Mouse (Mus musculus) intestine, embryonic 15.5 days (tissue): Measurements from ENCODE around the gene Gnb4. TPM values are rescaled to one million over a fixed set of nuclear protein-coding genes. Genes with fewer than 3 reads are reported as not detected.

Experiments
- ATAC-seq: fragments of 200-750 bp; cut with Nextera tagmentation; 2 replicates; pipeline ENCODE4 v1.8.0; 2017; ENCODE audit warnings: moderate TSS enrichment, moderate library complexity
- H3K27ac ChIP-seq: fragments of 300-500 bp; sonication (generic); 2 replicates; pipeline ENCODE4 v1.5.1; 2015; ENCODE audit warnings: mild to moderate bottlenecking, inconsistent platforms
- H3K27me3 ChIP-seq: fragments of 300-500 bp; sonication (generic); replicated peaks from 2 replicates; pipeline ENCODE4 v1.6.1; 2015; ENCODE audit warnings: inconsistent platforms
- H3K36me3 ChIP-seq: fragments of 300-500 bp; sonication (generic); 2 replicates; pipeline ENCODE4 v1.6.1; 2015; ENCODE audit warnings: inconsistent platforms
- H3K4me1 ChIP-seq: fragments of 300-500 bp; sonication (generic); replicated peaks from 2 replicates; pipeline ENCODE4 v1.6.1; 2015; ENCODE audit warnings: inconsistent platforms
- H3K4me2 ChIP-seq: fragments of 300-500 bp; sonication (generic); replicated peaks from 2 replicates; pipeline ENCODE4 v1.6.1; 2015; ENCODE audit warnings: mild to moderate bottlenecking, inconsistent platforms
- H3K4me3 ChIP-seq: fragments of 300-500 bp; sonication (generic); replicated peaks from 2 replicates; pipeline ENCODE4 v1.5.1; 2015; ENCODE audit warnings: inconsistent platforms
- H3K9ac ChIP-seq: fragments of 300-500 bp; sonication (generic); 2 replicates; pipeline ENCODE4 v1.6.1; 2015; ENCODE audit warnings: inconsistent platforms
- H3K9me3 ChIP-seq: fragments of 300-500 bp; sonication (generic); 2 replicates; pipeline ENCODE4 v1.6.1; 2016; ENCODE audit warnings: inconsistent platforms
- WGBS: fragments of 180-500 bp; shearing (Covaris S2); methylation state at CpG from one replicate; pipeline ENCODE4 v1.1.7; 2015; 5-methylcytosine and 5-hydroxymethylcytosine counted together
- polyA plus RNA-seq: library from polyadenylated mRNA; unstranded; fragments of >200 nt; fragmentation: Nextera tagmentation; extraction: Ambion mirVana; gene quantifications from 2 replicates; pipeline ENCODE4 v1.2.1, GENCODE M21; 2015

The Gnb4 gene
- polyA plus RNA-seq, 1 experiment from 2014 or later = 52.4 TPM

- H3K4me2 ChIP-seq = no peak overlapping the region
- no peak overlapping the region for H3K27ac ChIP-seq
- ATAC-seq = no peak
- no peaks in the 10 kb centered on the region for H3K4me1 ChIP-seq
- H3K9ac ChIP-seq = no peak overlapping the region
- no peak overlapping the region for H3K4me3 ChIP-seq
- H3K9me3 ChIP-seq = no peaks in the 10 kb centered on the region
- WGBS = 90% methylated on average over 6 of the region's 6 CpGs
- H3K36me3 ChIP-seq = peaks cover 10% of the 10 kb centered on the region
- no peaks in the 10 kb centered on the region for H3K27me3 ChIP-seq
Measured at GRCm38 (mm10) chr3:32563401-32563800, 53.0 kb downstream of the Gnb4 start.

GRCm38 (mm10) chr3:32553061-32553460 is 63.3 kb downstream of the Gnb4 start:
- H3K36me3 ChIP-seq = peaks cover 12% of the 10 kb centered on the region
- H3K27ac ChIP-seq = no peak overlapping the region
- no peaks in the 10 kb centered on the region for H3K9me3 ChIP-seq
- H3K4me3 ChIP-seq = no peak overlapping the region
- H3K4me2 ChIP-seq = no peak overlapping the region
- no peaks in the 10 kb centered on the region for H3K27me3 ChIP-seq
- H3K4me1 ChIP-seq = no peaks in the 10 kb centered on the region
- 90% methylated on average over 1 of the region's 1 CpGs for WGBS
- ATAC-seq = no peak
- H3K9ac ChIP-seq = no peak overlapping the region

GRCm38 (mm10) chr3:32538091-32538490 is 78.3 kb downstream of the Gnb4 start:
- no peak overlapping the region for H3K9ac ChIP-seq
- H3K9me3 ChIP-seq = no peaks in the 10 kb centered on the region
- no peak overlapping the region for H3K4me3 ChIP-seq
- H3K27me3 ChIP-seq = no peaks in the 10 kb centered on the region
- H3K4me2 ChIP-seq = no peak overlapping the region
- no peaks in the 10 kb centered on the region for H3K4me1 ChIP-seq
- ATAC-seq = no peak
- H3K36me3 ChIP-seq = no peaks in the 10 kb centered on the region; the same call in 1 of the 2 replicates
- 92% methylated on average over 5 of the region's 5 CpGs for WGBS
- H3K27ac ChIP-seq = no peak overlapping the region

- no peaks in the 10 kb centered on the region; the same call in 1 of the 2 replicates for H3K36me3 ChIP-seq
- H3K27me3 ChIP-seq = no peaks in the 10 kb centered on the region
- H3K4me3 ChIP-seq = no peak overlapping the region
- no peaks in the 10 kb centered on the region for H3K4me1 ChIP-seq
- WGBS = 65% methylated on average over 1 of the region's 1 CpGs
- ATAC-seq = no peak
- H3K9me3 ChIP-seq = no peaks in the 10 kb centered on the region
- no peak overlapping the region for H3K9ac ChIP-seq
- no peak overlapping the region for H3K27ac ChIP-seq
- H3K4me2 ChIP-seq = no peak overlapping the region
Measured at GRCm38 (mm10) chr3:32537556-32537955, 78.8 kb downstream of the Gnb4 start.

- Histone ChIP-seq H3K27ac (no peak overlapping the region), H3K4me3 (no peak overlapping the region), H3K27me3 (no peaks in the 10 kb centered on the region), H3K36me3 (no peaks in the 10 kb centered on the region; the same call in 1 of the 2 replicates), H3K9me3 (no peaks in the 10 kb centered on the region), H3K4me2 (no peak overlapping the region), H3K4me1 (0 out of 2 replicates have a peak, but pooled peaks cover 3% of the 10 kb centered on the region), H3K9ac (no peak overlapping the region)
- 50% methylated on average over 1 of the region's 1 CpGs for WGBS
- ATAC-seq = no peak
Measured at GRCm38 (mm10) chr3:32535692-32536091, 80.7 kb downstream of the Gnb4 start.

Other genes with a start within 250 kb of the Gnb4 start
- 7.9 and 10.9 TPM in 2 replicates for gene Pik3ca, start 218.9 kb downstream of the Gnb4 start, polyA plus RNA-seq
- gene Kcnmb3, start 124.4 kb downstream of the Gnb4 start, polyA plus RNA-seq = not detected in 2 replicates
- 28.2 and 32.9 TPM in 2 replicates for gene Zfp639, start 106.3 kb downstream of the Gnb4 start, polyA plus RNA-seq
- 27.3 and 29.7 TPM in 2 replicates for gene Mfn1, start 87.1 kb downstream of the Gnb4 start, polyA plus RNA-seq
- 131 and 144 TPM in 2 replicates for gene Actl6a, start 89.7 kb upstream of the Gnb4 start, polyA plus RNA-seq
- gene Ndufb5, start 120.4 kb upstream of the Gnb4 start, polyA plus RNA-seq = 372 and 411 TPM in 2 replicates
- gene Mrpl47, start 121.0 kb upstream of the Gnb4 start, polyA plus RNA-seq = 40.2 and 43.2 TPM in 2 replicates
- gene Usp13, start 201.0 kb upstream of the Gnb4 start, polyA plus RNA-seq = 2.5 and 4.3 TPM in 2 replicates